Mouse (Mus musculus) kidney, postnatal 10 days (tissue): ENCODE data around the gene Cd300lf.

ENCODE experiments used
- DNase-seq: peaks from one replicate; pipeline ENCODE4 v3.0.0; 2021; ENCODE audit warnings: mixed read lengths

The Cd300lf gene

GRCm38 (mm10) chr11:115075407-115075806, 58.4 kb downstream of the Cd300lf start:
- DNase-seq, result no peak

- no peak for DNase-seq
Observed at GRCm38 (mm10) chr11:115073002-115073401, 60.8 kb downstream of the Cd300lf start.

- peak; percentile 65 for DNase-seq
Observed at GRCm38 (mm10) chr11:115071631-115072294, 62.0 kb downstream of the Cd300lf start.

- no peak for DNase-seq
Observed at GRCm38 (mm10) chr11:115071015-115071551, 62.7 kb downstream of the Cd300lf start.

GRCm38 (mm10) chr11:115066768-115067167, 67.0 kb downstream of the Cd300lf start:
- DNase-seq, result no peak
